Mouse (Mus musculus) heart, embryonic 15.5 days (tissue): ENCODE data around the gene Gli1. TPM values are rescaled to one million over a fixed set of nuclear protein-coding genes. Genes with fewer than 3 reads are reported as not detected.

ENCODE experiments used
- ATAC-seq: fragments of 200-750 bp; cut with Nextera tagmentation; replicated peaks from 2 replicates; pipeline ENCODE4 v1.8.0; 2017; ENCODE audit warnings: low read depth, moderate TSS enrichment; ENCODE audit not compliant: insufficient number of reproducible peaks, insufficient read depth, low FRiP score
- H3K27ac ChIP-seq: fragments of 300-500 bp; sonication (generic); 2 replicates; pipeline ENCODE4 v1.5.1; 2015; ENCODE audit warnings: mild to moderate bottlenecking, inconsistent platforms
- H3K27me3 ChIP-seq: fragments of 300-500 bp; sonication (generic); 2 replicates; pipeline ENCODE4 v1.6.1; 2015; ENCODE audit warnings: inconsistent platforms
- H3K36me3 ChIP-seq: fragments of 300-500 bp; sonication (generic); 2 replicates; pipeline ENCODE4 v1.6.1; 2015; ENCODE audit warnings: mild to moderate bottlenecking, inconsistent platforms
- H3K4me1 ChIP-seq: fragments of 300-500 bp; sonication (generic); replicated peaks from 2 replicates; pipeline ENCODE4 v1.6.1; 2015; ENCODE audit warnings: inconsistent platforms
- H3K4me2 ChIP-seq: fragments of 300-500 bp; sonication (generic); 2 replicates; pipeline ENCODE4 v1.6.1; 2015; ENCODE audit warnings: inconsistent platforms, mild to moderate bottlenecking, moderate library complexity
- H3K4me3 ChIP-seq: fragments of 300-500 bp; sonication (generic); 2 replicates; pipeline ENCODE4 v1.5.1; 2015; ENCODE audit warnings: mild to moderate bottlenecking, inconsistent platforms
- H3K9ac ChIP-seq: fragments of 300-500 bp; sonication (generic); 2 replicates; pipeline ENCODE4 v1.6.1; 2015; ENCODE audit warnings: mild to moderate bottlenecking, inconsistent platforms
- H3K9me3 ChIP-seq: fragments of 300-500 bp; sonication (generic); replicated peaks from 2 replicates; pipeline ENCODE4 v1.6.1; 2016; ENCODE audit warnings: inconsistent platforms
- WGBS: fragments of 180-500 bp; shearing (Covaris S2); methylation state at CpG from one replicate; pipeline ENCODE4 v1.1.7; 2015; ENCODE audit warnings: mixed read lengths; 5-methylcytosine and 5-hydroxymethylcytosine counted together
- polyA plus RNA-seq: library from polyadenylated mRNA; unstranded; fragments of >200 nt; fragmentation: Nextera tagmentation; extraction: Ambion mirVana; gene quantifications from 2 replicates; pipeline ENCODE4 v1.2.1, GENCODE M21; 2015

Gli1 gene
- polyA plus RNA-seq, 1 experiment from 2014 or later, result 0.58 TPM

- peaks cover 39% of the 10 kb centered on the region for H3K36me3 ChIP-seq
- H3K27me3 ChIP-seq, result no peaks in the 10 kb centered on the region
- WGBS, result 1% methylated on average over 38 of the region's 65 CpGs
- peak; percentile 29 for ATAC-seq
- H3K4me1 ChIP-seq, result peaks cover 61% of the 10 kb centered on the region
- H3K4me2 ChIP-seq, result peak within 1 kb of the TSS; percentile 90
- no peaks in the 10 kb centered on the region for H3K9me3 ChIP-seq
- H3K4me3 ChIP-seq, result peak within 1 kb of the TSS; percentile 64
- H3K27ac ChIP-seq, result peak within 1 kb of the TSS; percentile 98
- peak within 1 kb of the TSS; percentile 80 for H3K9ac ChIP-seq
Observed at GRCm38 (mm10) chr10:127288800-127289572, 52.8 kb downstream of the Gli1 start, which contains the start of gene Mbd6. TSS of gene Mbd6 (minus strand) at chr10:127289018.

GRCm38 (mm10) chr10:127288328-127288799 is 53.4 kb downstream of the Gli1 start:
- 0% methylated on average over 25 of the region's 28 CpGs for WGBS
- Histone ChIP-seq H3K9ac (peak overlapping the region; percentile 80), H3K27me3 (no peaks in the 10 kb centered on the region), H3K36me3 (peaks cover 40% of the 10 kb centered on the region), H3K4me3 (peak overlapping the region; percentile 64), H3K9me3 (no peaks in the 10 kb centered on the region), H3K27ac (peak overlapping the region; percentile 98), H3K4me2 (peak overlapping the region; percentile 90), H3K4me1 (peaks cover 59% of the 10 kb centered on the region)
- ATAC-seq, result peak; percentile 10

DNA sequence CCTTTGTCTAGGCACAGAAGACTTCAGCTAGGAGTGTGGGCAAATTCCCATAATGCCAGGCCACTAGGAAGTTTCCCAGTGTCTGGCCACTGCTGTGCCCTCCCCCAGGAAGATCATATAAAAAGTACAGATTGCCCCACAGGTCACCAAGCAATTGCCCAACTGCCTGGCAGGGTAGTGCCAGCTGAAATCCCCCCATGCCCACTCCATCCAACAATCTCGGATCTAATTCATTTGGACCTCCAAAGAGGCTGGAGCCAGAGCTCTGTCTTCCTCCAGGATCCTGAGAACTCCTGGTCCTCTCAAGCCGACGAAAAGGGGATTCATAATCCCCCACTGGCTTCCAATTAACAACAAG is 53.9 kb downstream of the Gli1 start:
- no peaks in the 10 kb centered on the region for H3K27me3 ChIP-seq
- H3K4me2 ChIP-seq, result peak overlapping the region; percentile 90
- H3K36me3 ChIP-seq, result peaks cover 45% of the 10 kb centered on the region
- H3K4me1 ChIP-seq, result peaks cover 55% of the 10 kb centered on the region
- no peaks in the 10 kb centered on the region for H3K9me3 ChIP-seq
- peak overlapping the region; percentile 64 for H3K4me3 ChIP-seq
- H3K27ac ChIP-seq, result peak overlapping the region; percentile 98
- WGBS, result 0% methylated on average over 3 of the region's 3 CpGs
- H3K9ac ChIP-seq, result peak overlapping the region; percentile 80
- ATAC-seq, result no peak

DNA sequence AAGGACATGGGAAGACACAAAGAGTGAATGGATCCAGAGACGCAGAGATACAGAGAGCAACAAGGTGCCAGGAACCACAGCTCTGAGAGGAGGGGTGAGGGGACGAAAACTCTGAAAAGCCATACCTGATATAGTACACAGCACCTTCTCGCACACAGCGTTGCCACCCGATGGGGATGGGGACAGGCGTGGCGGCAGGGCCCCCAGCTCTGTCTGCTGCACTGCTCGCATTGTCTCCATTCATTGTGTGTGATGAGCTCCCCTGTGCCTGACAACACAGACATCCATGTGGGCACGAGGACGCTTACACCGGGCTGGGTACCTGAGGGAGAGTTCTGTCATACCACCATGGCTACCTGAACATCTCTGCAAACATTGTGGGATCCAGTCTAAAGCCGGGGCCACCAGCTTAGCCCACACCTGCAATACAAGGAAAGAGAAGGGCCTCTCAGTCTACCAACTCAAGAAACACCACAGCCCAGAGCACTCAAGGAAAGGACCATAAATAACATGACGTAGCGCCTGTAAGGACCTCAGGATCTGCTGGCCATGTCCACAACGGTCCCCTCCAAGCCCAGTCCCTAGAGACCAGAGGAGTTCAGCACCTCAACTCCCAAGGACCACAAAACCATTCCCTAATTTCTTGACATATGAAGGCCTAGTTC is 54.4 kb downstream of the Gli1 start:
- 67% methylated on average over 15 of the region's 15 CpGs for WGBS

GRCm38 (mm10) chr10:127286730-127287129 is 55.0 kb downstream of the Gli1 start:
- H3K4me3 ChIP-seq, result peak overlapping the region; percentile 64; the same call in 1 of the 2 replicates
- H3K9me3 ChIP-seq, result no peaks in the 10 kb centered on the region
- H3K9ac ChIP-seq, result no peak overlapping the region
- no peaks in the 10 kb centered on the region for H3K27me3 ChIP-seq
- 68% methylated on average over 7 of the region's 7 CpGs for WGBS
- H3K27ac ChIP-seq, result no peak overlapping the region; the same call in 1 of the 2 replicates
- peak overlapping the region; percentile 90 for H3K4me2 ChIP-seq
- ATAC-seq, result no peak
- H3K4me1 ChIP-seq, result peaks cover 46% of the 10 kb centered on the region
- H3K36me3 ChIP-seq, result peaks cover 57% of the 10 kb centered on the region

More for the DNA sequence above, 54.4 kb downstream of the Gli1 start:
- no peaks in the 10 kb centered on the region for H3K9me3 ChIP-seq
- H3K4me3 ChIP-seq, result peak overlapping the region; percentile 64
- H3K4me1 ChIP-seq, result peaks cover 53% of the 10 kb centered on the region
- peak overlapping the region; percentile 80 for H3K9ac ChIP-seq
- peaks cover 50% of the 10 kb centered on the region for H3K36me3 ChIP-seq
- H3K27me3 ChIP-seq, result no peaks in the 10 kb centered on the region
- H3K4me2 ChIP-seq, result peak overlapping the region; percentile 90
- peak overlapping the region; percentile 98 for H3K27ac ChIP-seq
- ATAC-seq, result no peak

DNA sequence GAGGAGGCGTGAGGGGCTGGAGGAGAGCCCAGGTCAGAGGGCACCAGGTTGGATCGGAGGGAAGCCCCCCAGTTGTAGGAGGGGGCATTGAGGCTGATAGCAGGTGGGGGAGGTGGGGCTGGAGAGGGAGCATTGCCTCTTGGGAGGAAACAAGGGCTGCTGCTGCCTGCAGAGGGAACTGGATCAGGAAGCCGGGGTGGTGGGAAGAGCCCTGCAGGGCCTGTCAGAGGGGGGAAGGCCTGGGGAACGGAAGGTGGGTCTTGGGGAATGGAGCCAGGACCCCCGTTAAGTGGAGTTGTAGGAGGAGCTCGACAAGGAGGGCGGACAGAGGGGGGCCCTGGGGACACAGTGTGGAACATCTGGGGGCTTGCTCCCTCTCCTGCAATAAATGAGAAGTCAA is 55.6 kb downstream of the Gli1 start:
- 0 out of 2 replicates have a peak overlapping the region, but pooled peaks have one; percentile 7 for H3K9ac ChIP-seq
- H3K4me2 ChIP-seq, result 0 out of 2 replicates have a peak overlapping the region, but pooled peaks have one; percentile 4
- H3K36me3 ChIP-seq, result peaks cover 62% of the 10 kb centered on the region
- peaks cover 42% of the 10 kb centered on the region for H3K4me1 ChIP-seq
- no peak overlapping the region for H3K27ac ChIP-seq
- no peaks in the 10 kb centered on the region for H3K9me3 ChIP-seq
- no peaks in the 10 kb centered on the region for H3K27me3 ChIP-seq
- H3K4me3 ChIP-seq, result no peak overlapping the region
- WGBS, result 69% methylated on average over 7 of the region's 7 CpGs
- no peak for ATAC-seq

- 85% methylated on average over 13 of the region's 13 CpGs for WGBS
- ATAC-seq, result no peak
- Histone ChIP-seq H3K9me3 (no peaks in the 10 kb centered on the region), H3K4me2 (no peak overlapping the region), H3K27ac (no peak overlapping the region), H3K4me1 (peaks cover 42% of the 10 kb centered on the region), H3K4me3 (no peak overlapping the region), H3K9ac (peak overlapping the region; percentile 21; the same call in 1 of the 2 replicates), H3K27me3 (no peaks in the 10 kb centered on the region), H3K36me3 (peaks cover 67% of the 10 kb centered on the region)
Observed at GRCm38 (mm10) chr10:127285644-127286043, 56.1 kb downstream of the Gli1 start.

GRCm38 (mm10) chr10:127284724-127285500 is 56.9 kb downstream of the Gli1 start:
- 75% methylated on average over 11 of the region's 11 CpGs for WGBS
- Histone ChIP-seq H3K4me2 (no peak overlapping the region), H3K27me3 (no peaks in the 10 kb centered on the region), H3K4me3 (no peak overlapping the region), H3K36me3 (peaks cover 75% of the 10 kb centered on the region), H3K4me1 (peaks cover 41% of the 10 kb centered on the region), H3K9me3 (no peaks in the 10 kb centered on the region), H3K27ac (no peak overlapping the region), H3K9ac (peak overlapping the region; percentile 21; the same call in 1 of the 2 replicates)
- no peak for ATAC-seq

GRCm38 (mm10) chr10:127284105-127284622 is 57.6 kb downstream of the Gli1 start:
- WGBS, result 95% methylated on average over 7 of the region's 7 CpGs

DNA sequence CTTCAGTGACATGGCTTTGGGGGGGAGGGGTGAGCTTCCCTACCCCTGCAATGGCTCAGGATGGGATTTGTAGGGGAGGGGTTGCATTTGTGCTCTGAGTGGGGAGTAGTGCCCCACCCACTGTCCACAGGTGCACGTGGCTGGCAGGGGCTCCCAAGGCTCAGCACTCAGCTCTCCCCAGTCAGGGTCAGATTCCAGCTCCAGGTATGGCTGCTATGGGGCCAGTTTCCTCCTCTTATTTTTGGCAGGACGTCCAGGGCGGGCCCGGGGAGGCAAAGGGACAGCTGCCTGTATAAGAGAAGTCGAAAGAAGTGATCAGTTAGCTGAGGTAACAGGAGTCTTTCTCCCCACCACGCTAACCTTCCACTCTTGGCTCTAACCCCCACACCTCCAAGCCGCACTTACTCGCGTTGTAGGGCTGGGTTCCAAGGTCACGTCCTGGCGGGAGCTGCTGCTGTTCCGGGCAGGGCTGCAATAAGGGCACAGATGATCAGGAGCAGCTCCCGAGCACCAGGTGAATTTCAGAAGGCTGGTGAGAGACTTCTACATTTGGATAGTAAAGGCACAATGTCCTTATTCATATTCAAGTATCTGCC is 59.1 kb downstream of the Gli1 start:
- Histone ChIP-seq H3K27ac (no peak overlapping the region), H3K4me2 (no peak overlapping the region), H3K4me1 (peaks cover 32% of the 10 kb centered on the region), H3K9ac (no peak overlapping the region), H3K27me3 (no peaks in the 10 kb centered on the region), H3K4me3 (no peak overlapping the region), H3K36me3 (peaks cover 94% of the 10 kb centered on the region), H3K9me3 (no peaks in the 10 kb centered on the region)
- no peak for ATAC-seq
- WGBS, result 68% methylated on average over 13 of the region's 13 CpGs

More at GRCm38 (mm10) chr10:127284105-127284622, 57.6 kb downstream of the Gli1 start:
- Histone ChIP-seq H3K4me2 (no peak overlapping the region), H3K4me1 (peaks cover 35% of the 10 kb centered on the region), H3K36me3 (peaks cover 82% of the 10 kb centered on the region), H3K9me3 (no peaks in the 10 kb centered on the region), H3K9ac (no peak overlapping the region), H3K4me3 (no peak overlapping the region), H3K27ac (no peak overlapping the region), H3K27me3 (no peaks in the 10 kb centered on the region)
- no peak for ATAC-seq
